Mouse (Mus musculus): ENCODE measurements around the gene Olfr399. TPM values are rescaled to one million over a fixed set of nuclear protein-coding genes. Genes with fewer than 3 reads are reported as not detected.

The Olfr399 gene
- not detected in 2 replicates for polyA plus RNA-seq (2014; fragmentation: Nextera tagmentation; extraction: Ambion mirVana)

DNA sequence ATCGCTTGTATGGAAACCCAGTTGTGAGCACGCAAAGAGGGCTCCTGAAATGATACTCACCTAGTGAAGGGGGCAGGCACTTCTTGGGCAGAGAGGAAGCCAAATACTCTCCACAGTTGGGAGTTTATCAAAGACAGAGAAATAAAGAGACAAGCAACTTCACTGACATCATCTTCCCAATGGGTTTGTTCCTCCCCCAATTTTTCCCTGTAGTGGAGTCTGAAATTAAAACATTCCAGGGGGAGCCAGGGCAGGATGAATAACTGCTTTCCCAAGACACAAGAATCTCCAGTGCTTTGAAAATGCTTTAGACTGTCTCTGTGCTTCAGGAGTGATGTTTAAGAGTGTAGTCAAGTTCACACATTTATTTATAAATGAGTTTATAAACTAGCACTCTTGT, at the start of gene Olfr399, which contains the start of gene Olfr139:
TSS of gene Olfr399 (minus strand) at position 165 of the 400 bp plus-strand sequence.
TSS of gene Olfr139 (minus strand) at position 101 of the 400 bp plus-strand sequence.
- no peak within 1 kb of the TSS for H3K9ac ChIP-seq
- no peaks in the 10 kb centered on the region for H3K4me1 ChIP-seq (ENCODE audit: insufficient read depth)
- H3K27ac ChIP-seq (ENCODE audit: low read depth), result no peak within 1 kb of the TSS
- no peaks in the 10 kb centered on the region for H3K36me3 ChIP-seq (ENCODE audit: insufficient read depth)
- H3K4me2 ChIP-seq, result no peak within 1 kb of the TSS
- no peak for TF ChIP-seq CTCF (IDR thresholded peaks at IDR 0.05; ENCODE audit: low read depth)
- no peaks in the 10 kb centered on the region for H3K27me3 ChIP-seq (ENCODE audit: insufficient read depth, low read length)
- WGBS, result 80% methylated on average over 2 of the region's 2 CpGs
- H3K9me3 ChIP-seq (ENCODE audit: low read depth, low read length), result no peaks in the 10 kb centered on the region
- DNase-seq, result no peak
- no peak within 1 kb of the TSS for H3K4me3 ChIP-seq (ENCODE audit: low read depth, low read length)
- no peak for ATAC-seq (ENCODE audit: insufficient read depth)

DNA sequence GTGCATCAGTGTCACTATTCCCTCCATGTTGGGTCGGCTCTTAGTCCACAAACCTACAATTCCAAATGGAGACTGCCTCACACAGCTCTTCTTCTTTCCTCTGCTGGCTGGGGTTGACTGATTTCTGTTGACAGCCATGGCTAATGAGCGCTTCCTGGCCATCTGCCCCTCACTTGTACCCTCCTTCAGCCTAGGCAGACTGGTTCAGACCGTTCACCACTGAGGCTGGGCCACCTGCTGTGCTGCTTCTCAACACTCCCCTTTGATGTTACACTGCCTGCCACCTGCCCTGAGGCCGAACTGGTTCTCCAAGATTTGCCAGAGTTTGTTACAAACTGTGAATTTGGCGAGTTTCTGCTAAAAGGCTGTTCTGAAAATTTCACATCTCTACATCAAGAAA, 48.7 kb upstream of the Olfr399 start:
- WGBS, result 26% methylated on average over 5 of the region's 5 CpGs
- Histone ChIP-seq H3K9ac (no peak overlapping the region), H3K27ac (ENCODE audit: low read depth) (no peak overlapping the region)

DNA sequence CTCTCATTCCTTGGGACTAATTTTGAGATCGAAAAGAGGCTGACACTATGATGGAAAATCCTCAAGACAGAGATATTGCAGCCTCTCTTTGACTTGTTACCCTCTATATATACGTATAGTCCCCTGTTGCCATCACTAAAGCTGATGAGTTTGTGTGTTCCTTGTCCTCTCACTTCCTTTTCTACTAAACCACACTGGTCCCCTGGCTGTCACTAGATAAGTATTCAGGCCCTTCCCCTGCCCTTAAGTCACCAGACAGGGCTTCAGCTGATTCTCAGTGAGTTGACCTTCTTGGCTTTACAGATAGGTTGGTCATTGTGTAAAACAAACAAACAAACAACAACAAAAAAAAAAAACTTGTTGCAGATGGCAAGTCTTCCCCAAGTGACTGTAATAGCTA, 45.1 kb upstream of the Olfr399 start:
- H3K27ac ChIP-seq (ENCODE audit: low read depth), result no peak overlapping the region
- no peaks in the 10 kb centered on the region for H3K36me3 ChIP-seq (ENCODE audit: insufficient read depth)
- H3K27me3 ChIP-seq (ENCODE audit: insufficient read depth, low read length), result no peaks in the 10 kb centered on the region
- ATAC-seq (ENCODE audit: insufficient read depth) (no peak), DNase-seq (no peak)
- 41% methylated on average over 2 of the region's 2 CpGs for WGBS
- H3K4me2 ChIP-seq, result no peak overlapping the region
- no peak for TF ChIP-seq CTCF (IDR thresholded peaks at IDR 0.05; ENCODE audit: low read depth)
- H3K9me3 ChIP-seq (ENCODE audit: low read depth, low read length), result no peaks in the 10 kb centered on the region
- no peak overlapping the region for H3K4me3 ChIP-seq (ENCODE audit: low read depth, low read length)
- no peaks in the 10 kb centered on the region for H3K4me1 ChIP-seq (ENCODE audit: insufficient read depth)
- no peak overlapping the region for H3K9ac ChIP-seq

More for the DNA sequence above, 48.7 kb upstream of the Olfr399 start:
- no peak for DNase-seq
- no peaks in the 10 kb centered on the region for H3K36me3 ChIP-seq (ENCODE audit: insufficient read depth)
- H3K27me3 ChIP-seq (ENCODE audit: insufficient read depth, low read length), result no peaks in the 10 kb centered on the region
- H3K4me1 ChIP-seq (ENCODE audit: insufficient read depth), result no peaks in the 10 kb centered on the region
- H3K4me3 ChIP-seq (ENCODE audit: low read depth, low read length), result no peak overlapping the region
- H3K9me3 ChIP-seq (ENCODE audit: low read depth, low read length), result peaks cover 5% of the 10 kb centered on the region; the same call in 1 of the 2 replicates
- ATAC-seq (ENCODE audit: insufficient read depth), result no peak
- H3K4me2 ChIP-seq, result no peak overlapping the region
- TF ChIP-seq CTCF (IDR thresholded peaks at IDR 0.05; ENCODE audit: low read depth), result no peak

DNA sequence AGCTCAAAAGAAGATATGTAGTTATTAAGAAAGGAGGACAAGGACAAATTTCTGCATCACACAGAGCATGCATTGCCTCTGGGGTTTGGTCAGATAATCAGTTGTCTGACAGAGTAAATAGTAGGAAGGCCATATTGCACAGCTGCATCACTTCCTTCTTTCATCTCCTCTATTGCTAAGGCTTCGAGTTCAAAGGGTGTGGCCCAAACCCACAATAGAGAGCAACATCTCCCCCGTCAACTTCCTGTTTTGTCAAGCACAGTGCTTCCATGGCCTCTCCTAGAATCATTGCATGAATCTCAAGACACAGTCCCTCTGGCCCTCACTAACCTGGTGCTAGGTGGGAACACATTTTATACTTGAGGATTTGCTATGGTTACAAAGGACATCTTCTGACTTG, 44.3 kb upstream of the Olfr399 start:
- Histone ChIP-seq H3K27me3 (ENCODE audit: insufficient read depth, low read length) (no peaks in the 10 kb centered on the region), H3K4me1 (ENCODE audit: insufficient read depth) (no peaks in the 10 kb centered on the region), H3K27ac (ENCODE audit: low read depth) (no peak overlapping the region), H3K9ac (no peak overlapping the region), H3K9me3 (ENCODE audit: low read depth, low read length) (no peaks in the 10 kb centered on the region), H3K4me2 (no peak overlapping the region), H3K4me3 (ENCODE audit: low read depth, low read length) (no peak overlapping the region), H3K36me3 (ENCODE audit: insufficient read depth) (no peaks in the 10 kb centered on the region)
- 77% methylated on average over 2 of the region's 2 CpGs for WGBS
- DNase-seq (no peak), ATAC-seq (ENCODE audit: insufficient read depth) (no peak)
- TF ChIP-seq CTCF (IDR thresholded peaks at IDR 0.05; ENCODE audit: low read depth), result no peak

DNA sequence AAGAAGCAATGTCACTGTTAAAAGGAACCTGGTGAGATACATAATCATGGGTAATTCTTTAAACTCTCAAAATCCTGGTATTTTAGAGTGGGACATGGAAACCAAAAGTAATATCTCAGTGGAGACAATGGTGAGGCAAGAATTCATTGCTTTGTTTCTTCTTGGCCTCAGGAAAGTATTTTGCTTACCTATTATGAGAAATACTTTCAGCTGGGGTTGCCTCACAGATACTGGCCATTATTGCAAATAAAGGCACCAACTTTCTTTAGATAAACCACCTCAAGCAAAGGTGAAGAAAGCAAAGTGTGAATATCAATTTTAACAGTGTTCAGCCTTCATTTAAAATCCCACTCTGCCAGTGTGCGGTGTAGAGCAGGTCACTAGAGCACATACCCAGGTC, 13.2 kb upstream of the Olfr399 start, which contains the start of gene Zfp616:
TSS of gene Zfp616 (plus strand) at position 301 of the 400 bp plus-strand sequence.
- Histone ChIP-seq H3K4me3 (ENCODE audit: low read depth, low read length) (no peak within 1 kb of the TSS), H3K27me3 (ENCODE audit: insufficient read depth, low read length) (no peaks in the 10 kb centered on the region), H3K27ac (ENCODE audit: low read depth) (no peak within 1 kb of the TSS), H3K36me3 (ENCODE audit: insufficient read depth) (no peaks in the 10 kb centered on the region), H3K4me1 (ENCODE audit: insufficient read depth) (no peaks in the 10 kb centered on the region), H3K4me2 (no peak within 1 kb of the TSS), H3K9ac (no peak within 1 kb of the TSS), H3K9me3 (ENCODE audit: low read depth, low read length) (no peaks in the 10 kb centered on the region; the same call in 1 of the 2 replicates)
- DNase-seq, result no peak
- 93% methylated on average over 1 of the region's 1 CpGs for WGBS
- no peak for ATAC-seq (ENCODE audit: insufficient read depth)
- TF ChIP-seq CTCF (IDR thresholded peaks at IDR 0.05; ENCODE audit: low read depth), result no peak

DNA sequence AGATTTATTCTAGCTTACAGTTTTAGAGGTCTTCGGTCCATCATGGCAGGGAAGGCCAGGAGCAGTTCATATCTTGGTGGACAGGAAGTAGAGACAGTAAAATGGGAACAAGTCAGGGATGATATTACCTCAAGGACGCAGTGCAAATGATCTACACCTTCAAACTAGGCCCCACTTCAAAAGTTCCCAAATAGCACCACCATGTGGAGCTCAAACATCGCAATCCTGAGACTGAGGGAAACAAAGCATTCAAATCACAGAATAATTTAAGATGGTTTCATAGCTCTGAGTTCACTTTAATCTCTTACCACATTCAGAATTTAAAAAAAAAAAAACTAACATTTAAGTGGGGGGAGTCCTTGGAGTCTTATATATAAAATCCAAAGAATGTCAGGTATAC, 5.1 kb downstream of the Olfr399 start:
- WGBS, result 65% methylated on average over 3 of the region's 3 CpGs
- no peaks in the 10 kb centered on the region for H3K9me3 ChIP-seq (ENCODE audit: low read depth, low read length)
- no peak for ATAC-seq (ENCODE audit: insufficient read depth)
- no peaks in the 10 kb centered on the region for H3K27me3 ChIP-seq (ENCODE audit: insufficient read depth, low read length)
- no peak overlapping the region for H3K27ac ChIP-seq (ENCODE audit: low read depth)
- H3K36me3 ChIP-seq (ENCODE audit: insufficient read depth), result no peaks in the 10 kb centered on the region
- no peak overlapping the region for H3K9ac ChIP-seq
- no peaks in the 10 kb centered on the region for H3K4me1 ChIP-seq (ENCODE audit: insufficient read depth)
- no peak for DNase-seq
- H3K4me3 ChIP-seq (ENCODE audit: low read depth, low read length), result no peak overlapping the region
- no peak for TF ChIP-seq CTCF (IDR thresholded peaks at IDR 0.05; ENCODE audit: low read depth)
- H3K4me2 ChIP-seq, result no peak overlapping the region

Other genes starting within 250 kb of the Olfr399 start
- gene Olfr392, start 239.6 kb downstream of the Olfr399 start, polyA plus RNA-seq (2014; fragmentation: Nextera tagmentation; extraction: Ambion mirVana), result not detected in 2 replicates
- gene Olfr393, start 205.2 kb downstream of the Olfr399 start, polyA plus RNA-seq (2014; fragmentation: Nextera tagmentation; extraction: Ambion mirVana), result not detected in 2 replicates
- gene Olfr394, start 165.8 kb downstream of the Olfr399 start, polyA plus RNA-seq (2014; fragmentation: Nextera tagmentation; extraction: Ambion mirVana), result not detected in 2 replicates
- gene Olfr395, start 147.3 kb downstream of the Olfr399 start, polyA plus RNA-seq (2014; fragmentation: Nextera tagmentation; extraction: Ambion mirVana), result not detected in 2 replicates
- not detected in 2 replicates for gene Olfr23, start 119.9 kb downstream of the Olfr399 start, polyA plus RNA-seq (2014; fragmentation: Nextera tagmentation; extraction: Ambion mirVana)
- gene Olfr397, start 95.8 kb downstream of the Olfr399 start, polyA plus RNA-seq (2014; fragmentation: Nextera tagmentation; extraction: Ambion mirVana), result not detected in 2 replicates
- gene Olfr398, start 66.2 kb downstream of the Olfr399 start, polyA plus RNA-seq (2014; fragmentation: Nextera tagmentation; extraction: Ambion mirVana), result not detected in 2 replicates
- gene Olfr139, start 64 bp downstream of the Olfr399 start, polyA plus RNA-seq (2014; fragmentation: Nextera tagmentation; extraction: Ambion mirVana), result not detected in 2 replicates
- not detected in 2 replicates for gene Zfp616, start 13.3 kb upstream of the Olfr399 start, polyA plus RNA-seq (2014; fragmentation: Nextera tagmentation; extraction: Ambion mirVana)
- gene Olfr401, start 57.1 kb upstream of the Olfr399 start, polyA plus RNA-seq (2014; fragmentation: Nextera tagmentation; extraction: Ambion mirVana), result not detected in 2 replicates
- gene Olfr402, start 96.9 kb upstream of the Olfr399 start, polyA plus RNA-seq (2014; fragmentation: Nextera tagmentation; extraction: Ambion mirVana), result not detected in 2 replicates
- gene Olfr403, start 129.6 kb upstream of the Olfr399 start, polyA plus RNA-seq (2014; fragmentation: Nextera tagmentation; extraction: Ambion mirVana), result not detected in 2 replicates
- gene Olfr43, start 154.8 kb upstream of the Olfr399 start, polyA plus RNA-seq (2014; fragmentation: Nextera tagmentation; extraction: Ambion mirVana), result not detected in 2 replicates
- gene Olfr406, start 203.2 kb upstream of the Olfr399 start, polyA plus RNA-seq (2014; fragmentation: Nextera tagmentation; extraction: Ambion mirVana), result not detected in 2 replicates
- gene Olfr59, start 227.1 kb upstream of the Olfr399 start, polyA plus RNA-seq (2014; fragmentation: Nextera tagmentation; extraction: Ambion mirVana), result not detected in 2 replicates